Mouse (Mus musculus): Measurements from ENCODE around the gene Zg16.
A peak's percentile ranks its signal among the peaks of the same experiment; 100 is the strongest.
"Not testable (repeated sequence)": the region's sequence is repeated elsewhere in the genome, so short reads cannot be mapped to it uniquely, and the experiment has no call there.

The Zg16 gene

DNA sequence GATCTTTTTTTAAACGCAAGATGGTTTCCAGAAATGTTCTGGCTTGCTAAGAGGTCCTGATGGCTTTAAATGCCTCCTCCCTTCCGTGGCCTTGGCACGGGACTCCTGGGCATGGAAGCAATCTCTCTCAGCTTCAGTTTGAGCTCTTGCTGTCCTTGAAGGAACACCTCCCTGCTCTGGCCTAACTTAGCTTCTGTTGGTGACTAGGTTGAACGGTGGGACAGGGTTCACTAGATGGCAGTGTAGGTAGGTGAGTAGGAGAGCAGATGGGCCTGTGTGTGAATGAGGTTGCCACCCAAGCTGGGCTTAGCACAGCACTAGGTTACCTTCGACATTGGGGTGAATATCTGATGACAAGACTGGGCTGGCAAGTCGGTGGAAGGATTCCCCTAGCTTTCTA, 16.8 kb upstream of the Zg16 start:
- peak; percentile 45 for DNase-seq (ENCODE audit: low spot score)

DNA sequence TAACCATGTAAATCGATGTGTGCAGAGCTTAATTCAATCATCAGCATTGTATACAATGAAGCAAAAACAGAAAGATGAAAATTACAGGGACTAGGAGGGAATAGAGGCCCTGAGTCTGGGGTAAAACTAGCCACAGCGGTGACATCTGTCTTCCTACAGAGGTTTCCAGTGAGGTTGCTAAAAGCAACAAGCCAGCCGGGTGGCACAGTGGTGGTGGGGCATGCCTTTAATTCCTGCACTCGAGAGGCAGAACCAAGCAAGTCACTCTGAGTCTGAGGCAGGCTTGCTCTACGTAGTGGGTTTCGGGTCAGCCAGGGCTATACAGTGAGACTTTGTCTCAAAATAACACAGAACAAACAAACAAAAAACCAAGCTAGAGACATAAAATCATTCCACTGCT, 15.0 kb upstream of the Zg16 start:
- no peak for DNase-seq (ENCODE audit: low spot score)

DNA sequence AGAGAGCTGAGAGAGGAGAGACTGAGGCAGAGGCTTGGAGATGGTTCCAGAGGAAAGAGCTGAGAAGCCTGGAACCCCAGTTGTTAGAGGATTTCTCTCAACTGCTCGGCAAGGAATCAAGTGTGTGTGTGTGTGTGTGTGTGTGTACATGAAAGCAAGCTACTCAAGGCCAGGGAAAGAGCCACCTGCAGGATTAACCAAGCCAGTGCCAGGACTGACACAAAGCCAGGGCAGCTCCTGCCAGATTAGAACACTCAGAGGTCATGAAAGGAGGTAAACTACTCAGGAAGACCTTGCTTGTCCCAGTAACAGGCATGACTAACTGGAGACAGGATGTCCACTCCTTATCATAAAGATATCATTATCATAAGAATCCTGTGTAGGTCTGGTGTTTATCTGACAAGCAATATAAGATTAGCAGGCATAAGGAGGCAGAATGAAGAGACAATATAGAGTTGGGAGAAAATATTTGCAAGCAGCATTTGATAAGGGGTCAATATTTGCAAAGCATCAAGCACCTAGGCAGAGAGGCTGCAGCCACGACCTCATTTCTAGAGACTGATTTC, 14.4 kb upstream of the Zg16 start:
- peak; percentile 50 for DNase-seq (ENCODE audit: low spot score)

DNA sequence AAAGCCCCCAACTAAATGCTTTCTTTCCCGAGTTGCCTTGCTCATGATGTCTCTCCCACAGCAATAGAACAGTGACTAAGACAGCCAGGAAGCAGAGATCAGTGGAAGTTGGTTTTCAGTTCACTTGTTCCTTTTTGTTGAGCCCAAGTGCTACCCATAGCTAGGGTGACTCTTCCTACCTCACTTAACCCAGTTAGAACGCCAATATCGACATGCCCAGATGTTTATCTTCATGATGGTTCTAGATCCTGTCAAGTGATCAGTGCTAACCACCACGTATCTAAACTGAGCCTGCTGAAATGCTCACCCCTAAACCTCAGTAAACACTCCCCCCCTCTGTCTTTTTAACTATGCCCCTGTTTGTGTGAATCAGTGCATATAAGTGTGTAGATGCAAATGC, 12.4 kb upstream of the Zg16 start:
- no peak for DNase-seq (ENCODE audit: low spot score)

DNA sequence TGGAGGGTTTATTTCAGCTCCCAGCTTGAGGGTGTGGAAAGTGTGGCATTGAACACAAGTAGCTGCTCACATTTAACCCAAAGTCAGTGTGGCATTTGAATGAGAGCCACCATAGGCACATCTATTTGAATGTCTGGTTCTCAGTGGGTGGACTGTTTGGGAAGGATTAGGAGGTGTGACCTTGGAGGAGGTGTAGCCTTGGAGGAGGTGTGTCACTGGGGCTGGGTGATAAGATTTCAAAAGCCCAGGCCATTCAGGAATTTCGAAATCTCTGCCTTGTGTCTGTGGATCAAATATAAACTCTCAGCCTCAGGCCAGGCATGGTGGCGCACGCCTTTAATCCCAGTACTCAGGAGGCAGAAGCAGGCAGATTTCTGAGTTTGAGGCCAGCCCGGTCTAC, 11.8 kb upstream of the Zg16 start:
- no peak for DNase-seq (ENCODE audit: low spot score)

DNA sequence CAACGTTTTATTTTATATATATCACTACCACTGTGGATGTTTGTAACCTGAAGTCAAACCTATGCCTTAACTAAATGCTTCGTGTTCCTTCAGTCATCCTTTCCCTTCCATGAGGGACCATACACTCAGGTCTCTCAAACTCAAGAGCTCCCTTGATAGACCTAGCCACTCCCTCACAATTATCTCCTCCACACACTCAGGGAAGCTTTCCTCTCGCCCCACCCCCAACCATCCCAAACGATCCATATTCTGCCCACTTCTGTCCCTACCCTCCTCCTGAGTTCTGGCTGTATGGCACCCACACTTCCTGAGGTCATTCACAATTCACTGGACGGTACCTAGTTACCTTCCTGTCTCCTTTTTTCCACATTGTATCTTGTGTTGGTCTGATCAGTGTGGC, 11.4 kb upstream of the Zg16 start:
- no peak for DNase-seq (ENCODE audit: low spot score)

DNA sequence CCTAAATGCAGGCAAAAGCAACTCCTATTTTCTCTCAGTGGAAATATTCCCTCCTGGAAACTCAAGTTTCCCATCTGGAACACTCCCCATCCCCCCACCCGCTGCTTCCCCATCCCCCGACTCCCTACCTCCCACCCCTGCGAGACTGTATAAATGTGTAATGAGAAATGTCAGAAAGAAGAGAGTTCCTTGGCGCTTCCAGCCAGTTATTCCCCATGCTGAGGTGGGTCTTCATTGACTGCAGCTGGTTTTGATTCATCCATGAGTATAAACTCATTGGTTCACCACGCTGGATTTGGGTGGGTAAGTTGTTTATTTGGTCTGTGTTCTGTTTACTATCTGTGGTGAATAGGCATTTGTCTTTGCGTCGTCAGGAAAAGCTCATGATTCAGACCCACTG, 9.3 kb upstream of the Zg16 start:
- DNase-seq (ENCODE audit: low spot score): no peak

DNA sequence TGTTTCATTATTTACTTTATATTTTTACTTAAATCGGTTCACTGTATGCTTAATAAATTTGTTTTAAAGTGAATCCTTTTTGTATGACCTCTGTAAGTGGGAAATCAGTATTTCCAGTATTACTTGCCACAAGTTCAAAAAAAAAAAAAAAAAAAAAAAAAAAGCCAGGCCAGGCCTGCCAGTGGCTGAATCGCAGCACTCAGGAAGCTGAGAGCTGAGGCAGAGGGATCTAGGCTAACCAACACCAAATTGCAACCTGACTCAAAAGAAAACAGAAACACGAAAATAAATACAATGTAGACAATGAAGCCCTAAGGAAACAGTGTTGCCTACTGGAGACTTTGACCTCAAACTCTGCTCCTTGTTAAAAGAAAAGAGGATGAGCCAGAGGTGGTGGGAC, 6.8 kb upstream of the Zg16 start:
- DNase-seq (ENCODE audit: low spot score): no peak

DNA sequence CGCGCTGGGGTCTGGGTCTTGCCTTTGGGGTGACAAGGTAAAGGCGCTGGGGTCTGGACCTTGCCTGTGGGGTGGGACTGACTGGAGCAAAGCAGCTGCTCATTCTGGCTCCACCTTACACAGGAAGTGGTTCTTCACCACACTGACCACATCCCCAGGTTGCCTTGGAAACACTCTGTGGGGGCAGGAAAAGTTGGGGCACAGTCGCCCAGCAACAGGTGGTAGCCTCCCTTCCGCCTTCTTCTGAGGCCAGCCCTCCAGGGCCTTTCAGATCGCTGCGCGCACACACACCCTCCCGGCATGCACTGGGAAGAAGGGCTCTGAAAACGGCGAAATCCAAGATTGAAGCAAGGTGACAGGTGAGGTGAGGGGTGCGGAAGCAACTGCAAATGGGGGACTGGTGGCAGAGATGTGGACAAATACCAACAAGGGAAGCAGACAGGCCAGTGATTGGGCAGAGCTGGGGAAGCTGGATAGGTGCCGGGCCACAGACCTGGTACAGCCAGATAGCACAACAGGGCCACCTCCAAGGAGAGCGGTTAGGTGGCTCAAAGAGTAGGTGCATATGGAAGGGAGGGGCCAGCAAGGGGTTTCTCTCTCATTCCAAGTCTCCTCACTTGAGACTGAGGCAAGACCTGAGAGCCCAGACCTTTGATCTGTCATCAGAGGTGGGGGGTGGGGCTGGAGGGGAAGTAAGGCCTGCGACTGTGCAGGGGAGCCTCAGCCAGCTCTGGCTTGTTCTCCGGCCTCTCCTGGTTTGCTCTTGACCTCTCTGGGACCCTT, 4.2 kb upstream of the Zg16 start, which contains the start of gene AI467606:
Gene AI467606 (plus strand): TSS at position 246 of the 783 bp plus-strand sequence.
- DNase-seq (ENCODE audit: low spot score): peak; percentile 54

DNA sequence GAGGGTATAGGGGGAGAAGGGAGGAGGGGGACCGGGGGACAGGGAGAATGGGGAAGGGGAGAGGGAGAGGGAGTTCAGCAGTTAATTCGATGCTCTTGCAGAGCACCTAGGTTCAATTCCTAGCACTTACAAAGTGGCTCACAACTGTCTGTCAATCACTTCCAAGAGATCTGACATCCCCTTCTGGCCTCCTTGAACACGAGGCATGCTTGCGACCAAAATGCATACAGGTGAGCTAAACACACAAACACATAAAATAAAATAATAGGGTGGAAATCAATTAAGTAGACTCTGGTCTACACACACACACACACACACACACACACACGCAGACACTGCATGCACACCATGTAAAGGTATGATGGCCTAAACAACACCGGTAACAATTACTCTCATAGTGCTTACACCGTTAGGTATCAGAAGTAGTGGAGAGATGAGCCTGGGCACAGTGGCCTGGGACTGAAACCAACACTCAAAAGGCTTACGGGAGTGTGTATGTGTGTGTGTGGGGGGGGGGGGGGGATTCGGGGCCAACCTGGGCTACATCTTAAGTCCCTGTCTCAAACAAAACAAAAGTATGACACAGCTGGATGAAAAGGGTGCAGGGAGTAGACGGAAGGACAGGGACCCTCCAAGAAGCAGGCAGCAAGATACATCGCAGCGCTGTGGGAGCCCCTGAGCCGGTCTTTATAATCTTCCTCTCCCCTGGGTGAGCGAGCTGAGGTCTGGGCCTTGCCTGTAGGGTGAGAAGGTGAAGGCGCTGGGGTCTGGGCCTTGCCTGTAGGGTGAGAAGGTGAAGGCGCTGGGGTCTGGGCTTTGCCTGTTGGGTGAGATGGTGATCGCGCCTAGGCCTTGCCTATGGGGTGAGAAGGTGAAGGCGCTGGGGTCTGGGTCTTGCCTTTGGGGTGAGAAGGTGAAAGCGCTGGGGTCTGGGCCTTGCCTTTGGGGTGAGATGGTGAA, 3.3 kb upstream of the Zg16 start:
- DNase-seq (ENCODE audit: low spot score): no peak

DNA sequence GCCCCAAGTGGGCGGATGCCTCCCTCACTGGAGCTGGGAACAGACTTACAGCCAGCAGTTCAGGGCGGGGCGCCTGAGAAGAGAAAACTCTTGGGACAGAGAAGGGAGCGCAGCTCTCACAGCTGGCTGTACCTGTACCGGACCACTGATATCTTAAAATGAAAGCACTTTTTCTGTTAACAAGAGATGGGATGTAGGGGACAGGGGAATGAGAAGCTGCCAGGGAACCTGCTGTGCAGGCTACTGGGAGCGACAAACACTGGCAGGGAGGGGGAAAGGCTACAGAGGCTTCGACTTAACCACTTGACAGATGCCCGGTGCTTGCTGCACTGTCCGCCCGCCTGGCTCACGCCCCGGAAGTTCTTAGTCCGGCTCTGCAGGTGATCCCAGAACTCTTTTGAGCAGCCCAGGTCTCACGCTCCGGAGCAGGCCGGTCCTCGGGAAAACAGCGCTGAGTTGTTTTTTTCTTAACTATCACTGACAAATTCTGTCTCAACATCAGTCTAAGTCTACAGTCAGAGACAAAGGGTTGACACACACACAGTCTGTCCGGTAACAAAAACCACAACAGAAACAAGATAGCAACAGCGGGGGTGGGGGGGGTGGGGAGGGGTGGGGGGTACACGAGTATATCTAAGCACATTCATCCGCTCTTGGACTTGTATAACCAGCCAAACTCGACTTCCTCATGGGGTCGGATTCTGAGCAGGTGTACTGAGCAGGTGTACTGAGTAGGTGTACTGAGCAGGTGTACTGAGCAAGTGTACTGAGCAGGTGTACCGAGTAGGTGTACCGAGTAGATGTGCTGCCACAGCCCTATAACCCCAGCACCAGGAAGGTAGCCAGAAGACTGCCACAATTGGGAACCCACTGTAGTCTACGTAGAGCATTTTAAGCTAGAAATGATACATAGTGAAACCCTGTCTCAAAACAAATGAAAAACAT, 2.0 kb upstream of the Zg16 start:
- DNase-seq (ENCODE audit: low spot score): no peak

DNA sequence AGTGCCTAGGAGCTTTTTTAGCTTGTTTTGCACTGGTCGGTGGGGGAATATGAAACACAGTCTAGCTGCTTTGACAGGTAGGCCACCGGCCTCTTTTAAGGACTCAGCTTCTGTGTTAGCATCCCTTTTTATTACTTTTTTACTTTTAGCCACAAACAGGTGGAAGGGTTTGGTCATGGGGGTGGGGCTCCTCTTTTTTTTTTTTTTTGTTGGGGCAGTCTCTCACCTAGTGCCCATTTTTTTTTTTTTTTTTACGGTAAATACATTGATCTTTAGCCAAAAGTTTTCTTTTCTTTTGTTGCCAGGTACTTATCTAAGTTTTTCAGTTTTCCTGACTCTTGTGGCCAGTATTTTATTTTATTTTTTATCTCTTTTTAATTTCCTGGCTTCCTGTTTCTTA, 955 bp upstream of the Zg16 start:
- DNase-seq (ENCODE audit: low spot score): no peak

DNA sequence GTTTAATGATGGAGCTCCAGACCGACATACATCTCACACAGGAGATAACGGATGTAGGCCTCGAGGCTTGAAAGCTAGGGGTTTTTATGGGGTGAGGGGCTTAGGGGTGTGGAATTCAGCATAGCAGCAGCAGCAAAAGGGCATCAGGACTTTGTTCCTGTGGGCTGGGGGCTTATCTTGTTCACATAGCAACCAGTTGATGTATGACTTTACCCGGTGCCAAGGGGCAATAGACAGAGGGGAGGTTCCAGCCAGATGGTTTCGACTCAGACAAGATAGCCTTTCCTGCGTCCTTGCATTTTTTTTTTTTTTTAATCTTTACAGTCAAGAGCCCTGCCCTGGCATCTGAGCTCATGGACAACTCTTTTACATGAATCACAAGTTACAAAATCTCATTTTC, 1.4 kb downstream of the Zg16 start:
- not testable (repeated sequence) for DNase-seq (ENCODE audit: low spot score)

DNA sequence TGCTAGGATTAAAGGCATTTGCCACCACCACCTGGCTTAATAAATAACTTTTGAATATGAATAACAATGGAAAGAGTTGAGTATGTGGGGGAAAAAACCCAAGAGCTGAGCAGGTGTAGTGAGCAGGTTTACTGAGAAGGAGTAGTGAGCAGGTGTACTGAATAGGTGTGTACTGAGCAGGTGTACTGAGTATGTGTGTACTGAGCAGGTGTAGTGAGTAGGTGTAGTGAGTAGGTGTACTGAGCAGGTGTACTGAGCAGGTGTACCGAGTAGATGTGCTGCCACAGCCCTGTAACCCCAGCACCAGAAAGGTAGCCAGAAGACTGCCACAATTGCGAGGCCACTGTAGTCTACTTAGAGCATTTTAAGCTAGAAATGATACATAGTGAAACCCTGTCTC, 2.3 kb downstream of the Zg16 start:
- no peak for DNase-seq (ENCODE audit: low spot score)

DNA sequence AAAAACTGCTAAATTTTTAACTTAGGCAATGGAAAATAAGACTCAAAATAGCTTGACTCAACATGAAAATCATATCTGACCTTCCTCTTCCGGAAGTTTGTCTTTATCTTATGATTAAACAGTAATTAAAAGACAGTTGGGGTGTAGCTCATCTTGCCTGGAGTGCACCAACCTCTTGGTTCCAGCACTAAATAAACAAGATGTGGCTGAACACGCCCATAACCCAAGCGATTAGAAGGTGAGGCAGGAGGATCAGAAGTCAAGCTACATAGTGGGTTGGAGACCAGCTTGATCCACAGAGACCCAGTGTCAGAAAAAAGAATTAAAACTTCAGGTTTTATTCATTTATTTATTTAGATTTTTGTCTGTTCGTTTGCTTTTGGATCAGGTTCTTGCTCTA, 3.4 kb downstream of the Zg16 start:
- no peak for DNase-seq (ENCODE audit: low spot score)

DNA sequence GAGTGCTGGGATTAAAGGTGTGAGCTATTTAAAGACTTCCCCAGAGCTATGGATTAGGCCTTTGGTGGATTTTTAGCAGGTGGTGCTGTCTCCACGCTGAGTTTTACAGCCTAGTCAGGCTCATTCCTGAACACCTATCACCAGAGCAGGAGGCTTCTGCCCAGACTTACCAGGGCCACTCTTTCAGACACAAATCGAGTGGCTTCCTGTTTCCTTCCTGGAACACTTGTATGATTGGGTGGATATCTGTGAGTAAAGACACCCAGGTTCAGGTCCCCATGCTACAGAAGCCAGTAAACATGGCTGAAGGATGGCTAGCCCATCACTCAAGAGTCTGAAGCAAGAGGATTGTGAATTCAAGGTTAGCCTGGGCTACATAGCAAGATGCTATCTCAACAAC, 4.1 kb downstream of the Zg16 start:
- DNase-seq (ENCODE audit: low spot score): no peak

DNA sequence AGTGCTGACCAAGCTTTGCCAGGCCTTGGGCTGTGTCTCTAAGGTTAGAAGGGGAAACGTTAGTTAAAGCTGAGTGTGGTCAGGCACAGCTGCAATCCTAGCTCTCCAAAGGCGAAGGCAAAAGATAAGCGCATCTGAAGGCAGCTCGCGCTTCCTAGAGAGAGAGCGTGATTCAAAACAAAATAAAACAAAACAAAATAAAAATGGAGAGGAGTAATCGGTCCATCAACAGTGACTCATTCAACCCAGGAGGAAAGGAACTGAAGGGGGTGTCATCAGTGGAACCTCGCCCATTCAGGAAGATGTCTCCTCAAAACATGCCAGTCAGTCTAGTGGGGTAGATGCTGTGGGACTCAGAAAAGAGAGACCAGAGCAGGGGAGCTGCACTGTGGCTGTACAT, 4.9 kb downstream of the Zg16 start:
- DNase-seq (ENCODE audit: low spot score): no peak

DNA sequence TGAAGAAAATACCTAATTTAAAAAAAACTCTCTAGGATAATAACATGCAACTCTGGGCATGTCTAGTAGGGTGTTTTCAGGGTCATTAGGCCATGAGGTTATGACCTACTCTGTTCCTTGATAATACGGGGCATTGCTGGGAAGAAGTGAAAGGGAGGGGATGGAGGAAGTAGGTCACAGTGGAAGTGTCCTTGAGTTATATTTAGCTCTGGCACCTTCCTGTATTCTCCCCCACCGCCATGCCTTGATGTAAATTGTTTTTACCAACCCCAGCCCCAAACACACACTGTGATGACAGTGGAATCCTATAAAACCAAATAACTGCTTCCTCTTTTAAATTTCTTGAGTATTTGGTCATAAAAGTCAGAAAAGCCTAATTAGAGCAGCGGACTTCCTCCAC, 7.1 kb downstream of the Zg16 start:
- DNase-seq (ENCODE audit: low spot score): no peak

DNA sequence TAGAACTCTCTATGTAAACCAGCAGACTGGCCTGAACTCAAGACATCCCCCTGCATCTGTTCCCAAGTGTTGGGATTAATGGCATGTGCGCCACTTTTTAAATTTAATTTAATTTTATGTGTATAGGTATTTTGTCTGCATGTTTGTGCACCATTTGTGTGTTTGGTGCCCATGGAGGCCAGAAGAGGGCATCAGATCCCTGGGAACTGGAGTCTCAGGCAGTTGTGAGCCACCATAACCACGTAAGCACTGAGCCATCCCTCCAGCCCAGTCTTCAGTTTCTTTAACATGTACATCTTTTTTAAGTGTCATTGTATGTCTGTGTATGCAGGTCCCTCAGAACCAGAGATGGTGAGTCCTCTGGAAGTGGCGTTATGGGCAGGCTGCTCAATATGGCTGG, 9.4 kb downstream of the Zg16 start:
- no peak for DNase-seq (ENCODE audit: low spot score)

DNA sequence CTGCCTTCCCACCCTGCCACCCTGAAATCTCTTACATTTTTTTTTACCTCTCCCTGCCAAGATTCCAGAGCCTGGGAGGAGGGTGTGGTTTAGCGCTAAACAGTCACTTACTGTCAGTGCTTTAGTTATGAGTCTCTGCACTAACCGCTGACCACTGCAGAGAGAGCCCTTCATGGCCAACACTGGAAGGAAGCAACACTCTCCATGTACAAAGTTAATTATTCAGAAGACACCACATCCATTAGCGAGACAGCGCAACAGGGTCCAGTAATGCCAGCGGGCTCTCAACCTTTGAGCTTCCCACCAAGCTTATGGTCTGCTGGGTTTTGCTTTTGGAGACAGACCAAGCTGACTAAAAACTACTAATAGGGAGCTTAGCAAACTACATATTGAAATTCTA, 10.9 kb downstream of the Zg16 start:
- no peak for DNase-seq (ENCODE audit: low spot score)

DNA sequence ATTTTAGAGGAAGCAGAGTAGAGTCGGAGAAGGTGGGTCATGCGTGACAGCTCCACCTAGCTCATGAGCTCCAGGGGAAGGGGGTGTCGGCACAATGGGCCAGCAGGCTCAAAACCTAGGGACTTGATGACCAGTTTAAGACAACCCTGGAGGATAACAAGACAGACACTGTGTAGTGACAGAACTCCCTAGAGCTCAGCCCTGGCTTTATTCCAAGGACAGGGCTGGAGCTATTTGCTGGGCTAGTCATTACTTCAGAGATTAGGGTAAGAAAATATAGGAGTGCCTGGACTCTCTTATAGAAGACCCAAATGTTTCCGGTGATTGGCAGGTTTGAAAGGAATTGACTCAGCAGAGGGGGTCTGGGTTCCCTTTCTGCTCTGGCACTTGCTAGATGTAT, 13.9 kb downstream of the Zg16 start:
- DNase-seq (ENCODE audit: low spot score): peak; percentile 28

Data from ovary, adult 18-20 months (tissue).